Mouse (Mus musculus): ENCODE data around the gene Gm3893. TPM values are rescaled to one million over a fixed set of nuclear protein-coding genes. Genes with fewer than 3 reads are reported as not detected.
"Not testable (repeated sequence)": the region's sequence is repeated elsewhere in the genome, so short reads cannot be mapped to it uniquely, and the experiment has no call there.

Gene Gm3893
- polyA plus RNA-seq (2012; ENCODE audit: insufficient read depth, low replicate concordance), result not detected in 2 replicates

DNA sequence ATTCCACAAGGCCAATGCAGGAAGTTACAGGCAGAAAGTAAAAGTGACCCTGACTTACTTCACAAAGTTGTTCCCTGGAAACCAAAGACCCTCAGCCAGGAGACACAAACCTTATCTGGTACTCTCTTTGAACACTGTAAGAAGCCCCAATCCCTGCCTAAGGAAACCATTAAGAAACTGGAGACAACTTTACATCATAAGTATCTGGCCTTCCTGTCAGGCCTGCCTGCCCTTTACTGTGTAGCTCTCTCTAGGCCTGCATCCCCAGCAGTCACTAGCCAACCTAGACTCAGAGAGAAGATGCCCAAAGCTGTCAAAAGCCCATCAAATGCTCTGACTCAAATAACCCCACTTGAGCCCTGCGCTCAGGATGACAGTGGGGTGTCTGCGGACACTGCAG lies at the start of gene Gm3893:
TSS of gene Gm3893 (plus strand) at position 301 of the 400 bp plus-strand sequence.
- H3K36me3 ChIP-seq (replicated peaks; ENCODE audit: low read length); H3K4me1 ChIP-seq; H3K4me3 ChIP-seq (replicated peaks); H3K9me3 ChIP-seq; H3K27me3 ChIP-seq (replicated peaks): not testable (repeated sequence)

DNA sequence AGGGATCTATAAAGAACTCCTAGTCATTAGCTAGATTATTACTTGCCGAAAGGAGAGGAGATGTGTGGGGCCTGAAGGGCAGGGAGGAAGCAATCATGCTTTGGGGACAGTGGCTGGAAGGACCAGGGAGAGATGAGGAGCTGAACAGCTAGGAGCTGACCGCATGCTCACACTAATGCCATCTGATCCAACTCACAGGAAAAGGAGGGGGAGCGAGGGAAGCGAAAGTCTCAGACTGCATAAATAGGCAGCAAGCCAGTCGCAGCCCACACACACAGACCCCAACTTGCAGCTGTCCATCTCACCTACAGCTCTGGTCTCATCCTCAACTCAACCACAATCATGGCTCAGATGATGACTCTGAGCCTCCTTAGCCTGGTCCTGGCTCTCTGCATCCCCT lies 23.5 kb downstream of the Gm3893 start, which contains the start of gene Gm13304:
TSS of gene Gm13304 (plus strand) at position 301 of the 400 bp plus-strand sequence.
- not testable (repeated sequence) for H3K4me1 ChIP-seq; H3K27me3 ChIP-seq (replicated peaks); H3K4me3 ChIP-seq (replicated peaks); H3K36me3 ChIP-seq (replicated peaks; ENCODE audit: low read length); H3K9me3 ChIP-seq

Other genes with a start within 250 kb of the Gm3893 start
- not detected in 2 replicates for gene Gm21541, start 187.6 kb upstream of the Gm3893 start, polyA plus RNA-seq (2012; ENCODE audit: insufficient read depth, low replicate concordance)
- gene Gm20878, start 149.6 kb upstream of the Gm3893 start, polyA plus RNA-seq (2012; ENCODE audit: insufficient read depth, low replicate concordance), result 7.4 TPM in 1 of 2 replicates, not detected in the other
- gene Fam205a4, start 125.1 kb upstream of the Gm3893 start, polyA plus RNA-seq (2012; ENCODE audit: insufficient read depth, low replicate concordance), result not detected in 2 replicates
- gene Gm21093, start 56.5 kb upstream of the Gm3893 start, polyA plus RNA-seq (2012; ENCODE audit: insufficient read depth, low replicate concordance), result not detected in 2 replicates
- not detected in 2 replicates for gene Gm13304, start 23.6 kb downstream of the Gm3893 start, polyA plus RNA-seq (2012; ENCODE audit: insufficient read depth, low replicate concordance)
- gene Gm13306, start 62.2 kb downstream of the Gm3893 start, polyA plus RNA-seq (2012; ENCODE audit: insufficient read depth, low replicate concordance), result not detected in 2 replicates
- 0.62 TPM in 1 of 2 replicates, not detected in the other for gene Gm13305, start 77.4 kb downstream of the Gm3893 start, polyA plus RNA-seq (2012; ENCODE audit: insufficient read depth, low replicate concordance)
- gene Gm10600, start 149.4 kb downstream of the Gm3893 start, polyA plus RNA-seq (2012; ENCODE audit: insufficient read depth, low replicate concordance), result not detected in 2 replicates
- not detected in 2 replicates for gene Ccl21b, start 164.6 kb downstream of the Gm3893 start, polyA plus RNA-seq (2012; ENCODE audit: insufficient read depth, low replicate concordance)
- not detected in 2 replicates for gene Gm21953, start 203.1 kb downstream of the Gm3893 start, polyA plus RNA-seq (2012; ENCODE audit: insufficient read depth, low replicate concordance)
- not detected in 2 replicates for gene Fam205a3, start 227.1 kb downstream of the Gm3893 start, polyA plus RNA-seq (2012; ENCODE audit: insufficient read depth, low replicate concordance)